Mouse (Mus musculus): ENCODE data around the gene Tk2. TPM values are rescaled to one million over a fixed set of nuclear protein-coding genes. Genes with fewer than 3 reads are reported as not detected.

Tk2 gene
- polyA plus RNA-seq (2014; fragmentation: Illumina TruSeq; extraction: RNeasy Lipid Tissue Mini Kit (QIAGEN cat#74804); ENCODE audit: low read depth, low replicate concordance): 45.3 TPM

GRCm38 (mm10) chr8:104248276-104248675 is at the start of gene Tk2:
TSS of gene Tk2 (minus strand) at chr8:104248558.

GRCm38 (mm10) chr8:104293081-104293480 is 44.7 kb upstream of the Tk2 start, which contains the start of gene Cmtm2a:
TSS of gene Cmtm2a (minus strand) at chr8:104293181.

GRCm38 (mm10) chr8:104250439-104251367 is 2.3 kb upstream of the Tk2 start, which contains the start of gene Cklf:
TSS of gene Cklf (plus strand) at chr8:104250861.

Other genes starting within 250 kb of the Tk2 start
- 20.8 TPM for gene Cdh5, start 146.9 kb downstream of the Tk2 start, polyA plus RNA-seq (2014; fragmentation: Illumina TruSeq; extraction: RNeasy Lipid Tissue Mini Kit (QIAGEN cat#74804); ENCODE audit: low read depth, low replicate concordance)
- 2.3 TPM for gene Bean1, start 78.1 kb downstream of the Tk2 start, polyA plus RNA-seq (2014; fragmentation: Illumina TruSeq; extraction: RNeasy Lipid Tissue Mini Kit (QIAGEN cat#74804); ENCODE audit: low read depth, low replicate concordance)
- 80.8 TPM for gene Cklf, start 2.3 kb upstream of the Tk2 start, polyA plus RNA-seq (2014; fragmentation: Illumina TruSeq; extraction: RNeasy Lipid Tissue Mini Kit (QIAGEN cat#74804); ENCODE audit: low read depth, low replicate concordance)
- gene Cmtm2a, start 44.6 kb upstream of the Tk2 start, polyA plus RNA-seq (2014; fragmentation: Illumina TruSeq; extraction: RNeasy Lipid Tissue Mini Kit (QIAGEN cat#74804); ENCODE audit: low read depth, low replicate concordance): 2.9 TPM
- not detected for gene Gm45711, start 61.5 kb upstream of the Tk2 start, polyA plus RNA-seq (2014; fragmentation: Illumina TruSeq; extraction: RNeasy Lipid Tissue Mini Kit (QIAGEN cat#74804); ENCODE audit: low read depth, low replicate concordance)
- not detected for gene Cmtm1, start 61.6 kb upstream of the Tk2 start, polyA plus RNA-seq (2014; fragmentation: Illumina TruSeq; extraction: RNeasy Lipid Tissue Mini Kit (QIAGEN cat#74804); ENCODE audit: low read depth, low replicate concordance)
- not detected for gene Gm11020, start 73.0 kb upstream of the Tk2 start, polyA plus RNA-seq (2014; fragmentation: Illumina TruSeq; extraction: RNeasy Lipid Tissue Mini Kit (QIAGEN cat#74804); ENCODE audit: low read depth, low replicate concordance)
- not detected for gene Cmtm2b, start 73.7 kb upstream of the Tk2 start, polyA plus RNA-seq (2014; fragmentation: Illumina TruSeq; extraction: RNeasy Lipid Tissue Mini Kit (QIAGEN cat#74804); ENCODE audit: low read depth, low replicate concordance)
- 29.0 TPM for gene Cmtm3, start 90.9 kb upstream of the Tk2 start, polyA plus RNA-seq (2014; fragmentation: Illumina TruSeq; extraction: RNeasy Lipid Tissue Mini Kit (QIAGEN cat#74804); ENCODE audit: low read depth, low replicate concordance)
- 65.8 TPM for gene Cmtm4, start 147.2 kb upstream of the Tk2 start, polyA plus RNA-seq (2014; fragmentation: Illumina TruSeq; extraction: RNeasy Lipid Tissue Mini Kit (QIAGEN cat#74804); ENCODE audit: low read depth, low replicate concordance)
- 123 TPM for gene Dync1li2, start 194.5 kb upstream of the Tk2 start, polyA plus RNA-seq (2014; fragmentation: Illumina TruSeq; extraction: RNeasy Lipid Tissue Mini Kit (QIAGEN cat#74804); ENCODE audit: low read depth, low replicate concordance)